Mouse (Mus musculus) forelimb bud, embryonic 11.5 days (tissue): ENCODE measurements around the gene Cxcl16.
"Not testable (repeated sequence)": the region's sequence is repeated elsewhere in the genome, so short reads cannot be mapped to it uniquely, and the experiment has no call there.

ENCODE experiments used
- DNase-seq: peaks from one replicate; pipeline ENCODE4 v3.0.0-alpha.2; 2012; ENCODE audit warnings: low read depth, low spot score

Gene Cxcl16

DNA sequence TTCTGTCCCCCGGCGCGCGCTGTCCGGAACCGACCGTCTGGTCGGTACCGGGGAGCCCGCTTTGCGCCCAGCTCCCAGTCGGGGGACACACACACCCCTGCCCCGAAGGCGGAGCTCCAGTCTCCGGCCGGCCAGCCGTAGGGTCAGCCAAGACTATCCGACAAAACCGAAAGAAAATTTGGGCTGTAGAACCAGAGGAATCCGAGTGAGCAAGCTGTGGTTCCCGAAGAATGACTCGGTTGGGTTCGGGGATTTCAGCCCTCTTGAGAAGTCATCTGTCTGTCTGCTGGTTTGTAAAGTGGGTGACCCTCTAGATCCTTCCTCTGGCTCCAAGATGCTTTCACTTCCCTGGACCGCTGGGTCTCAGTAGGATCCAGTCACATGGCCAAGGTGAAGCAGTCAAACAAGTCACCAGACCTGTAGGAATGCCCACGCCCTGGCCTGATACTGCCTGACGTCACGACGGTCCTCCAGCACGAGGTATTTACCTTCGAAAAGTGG, at the start of gene Cxcl16:
TSS of gene Cxcl16 (minus strand) at position 384 of the 501 bp plus-strand sequence.
- no peak for DNase-seq

- DNase-seq = no peak
Observed at GRCm38 (mm10) chr11:70506962-70507515, 47.3 kb upstream of the Cxcl16 start.

- DNase-seq = peak; percentile 61
Observed at GRCm38 (mm10) chr11:70506385-70506784, 46.6 kb upstream of the Cxcl16 start.

DNA sequence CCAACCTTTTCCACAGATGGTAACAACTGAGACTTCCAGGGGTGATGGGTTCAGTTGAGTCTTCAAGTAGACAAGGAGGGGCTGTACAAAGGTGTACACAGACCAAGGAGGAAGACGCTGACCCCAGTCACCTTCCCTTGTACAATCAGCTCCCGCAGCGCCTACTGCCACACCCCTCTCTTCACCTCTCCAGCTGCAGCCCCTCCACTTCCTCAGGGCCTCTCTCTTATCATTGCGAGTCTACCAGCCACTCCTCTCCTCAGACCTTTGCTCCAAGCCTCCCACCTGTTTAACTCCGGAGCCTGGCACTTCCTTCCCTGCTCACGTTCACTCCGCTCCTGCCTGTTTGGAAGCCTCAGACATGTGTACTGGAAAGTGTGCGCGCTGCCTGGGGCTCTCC, 45.2 kb upstream of the Cxcl16 start, which contains the start of gene Tm4sf5:
TSS of gene Tm4sf5 (plus strand) at position 275 of the 400 bp plus-strand sequence.
- no peak for DNase-seq

- no peak for DNase-seq
Observed at GRCm38 (mm10) chr11:70502018-70502417, 42.2 kb upstream of the Cxcl16 start.

DNA sequence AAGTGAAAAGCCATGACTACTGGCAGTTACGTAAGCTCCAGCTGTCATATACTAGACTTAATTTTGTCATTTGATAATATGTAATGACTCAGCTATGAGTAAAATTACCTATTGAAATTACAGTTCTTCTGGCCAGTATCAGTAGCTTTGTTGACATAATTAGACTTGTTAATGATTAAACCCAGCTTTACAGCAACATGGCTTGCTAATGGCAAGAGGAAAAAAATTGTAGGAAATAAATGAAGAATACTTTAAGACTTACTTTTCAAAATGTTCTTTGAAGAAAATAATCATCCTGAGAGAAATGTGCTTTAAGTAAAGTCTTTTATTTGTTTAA, 40.7 kb upstream of the Cxcl16 start:
- no peak for DNase-seq

DNA sequence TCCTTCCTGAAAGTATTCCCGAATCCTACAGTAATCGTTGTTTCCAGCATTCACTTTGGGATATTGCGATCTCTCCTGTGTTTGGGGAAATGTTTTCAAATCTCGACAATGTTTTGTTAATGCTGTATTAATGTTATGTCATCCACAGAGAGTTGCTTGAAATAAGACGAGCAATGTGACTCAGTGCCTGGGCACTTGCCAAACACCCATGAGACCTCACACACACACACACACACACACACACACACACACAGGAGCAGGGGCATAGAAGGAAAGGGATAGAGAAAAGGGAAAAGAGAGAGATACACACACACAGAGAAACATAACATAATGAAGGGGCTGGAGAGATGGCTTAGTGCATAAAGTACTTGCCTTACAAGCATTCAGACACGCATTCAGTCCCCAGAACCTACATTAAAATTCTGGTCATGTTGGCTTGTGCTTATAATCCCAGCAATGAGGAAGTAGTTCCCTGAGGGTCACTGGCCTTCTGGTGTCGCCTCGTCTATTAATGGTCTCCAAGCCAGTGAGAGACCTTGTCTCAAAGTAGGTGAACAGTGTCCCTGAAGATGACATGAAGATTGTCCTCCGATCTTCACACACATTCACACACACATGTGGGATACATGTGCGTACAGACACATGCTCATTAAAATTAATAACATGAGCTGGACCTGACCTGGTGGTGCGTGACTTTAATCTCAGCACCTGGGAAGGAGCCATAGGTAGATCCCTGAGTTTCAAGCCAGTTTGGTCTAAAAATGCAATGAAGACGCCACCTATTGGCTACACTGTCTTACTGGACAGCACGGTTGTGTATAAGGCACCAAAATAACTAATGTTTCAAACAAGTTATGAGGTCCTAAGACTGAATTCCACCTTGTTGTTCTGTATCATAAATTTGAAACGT, 40.0 kb upstream of the Cxcl16 start:
- DNase-seq = no peak

DNA sequence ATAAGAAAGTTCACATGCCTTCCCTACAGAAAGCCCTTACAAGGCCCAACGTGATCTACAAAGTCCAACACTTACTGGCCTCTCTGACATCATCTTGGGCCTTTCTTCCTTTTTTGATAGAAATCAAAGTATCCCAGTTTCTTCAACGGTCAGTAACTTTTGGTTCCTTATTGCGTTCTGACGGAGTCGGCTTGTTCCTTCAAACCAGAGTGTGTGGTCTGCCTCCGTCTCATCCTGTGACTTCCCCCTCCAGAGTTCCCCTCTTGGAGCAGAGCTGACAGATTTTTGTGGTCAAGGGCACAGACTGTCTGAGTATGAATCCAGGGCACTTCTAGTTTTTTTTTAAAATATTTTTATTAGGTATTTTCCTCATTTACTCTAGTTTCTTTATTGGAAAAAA, 29.9 kb upstream of the Cxcl16 start:
- DNase-seq = no peak

- DNase-seq = no peak
Observed at GRCm38 (mm10) chr11:70489138-70489537, 29.4 kb upstream of the Cxcl16 start.

GRCm38 (mm10) chr11:70487816-70488215, 28.0 kb upstream of the Cxcl16 start:
- DNase-seq = no peak

- DNase-seq = no peak
Observed at GRCm38 (mm10) chr11:70485498-70485897, 25.7 kb upstream of the Cxcl16 start.

DNA sequence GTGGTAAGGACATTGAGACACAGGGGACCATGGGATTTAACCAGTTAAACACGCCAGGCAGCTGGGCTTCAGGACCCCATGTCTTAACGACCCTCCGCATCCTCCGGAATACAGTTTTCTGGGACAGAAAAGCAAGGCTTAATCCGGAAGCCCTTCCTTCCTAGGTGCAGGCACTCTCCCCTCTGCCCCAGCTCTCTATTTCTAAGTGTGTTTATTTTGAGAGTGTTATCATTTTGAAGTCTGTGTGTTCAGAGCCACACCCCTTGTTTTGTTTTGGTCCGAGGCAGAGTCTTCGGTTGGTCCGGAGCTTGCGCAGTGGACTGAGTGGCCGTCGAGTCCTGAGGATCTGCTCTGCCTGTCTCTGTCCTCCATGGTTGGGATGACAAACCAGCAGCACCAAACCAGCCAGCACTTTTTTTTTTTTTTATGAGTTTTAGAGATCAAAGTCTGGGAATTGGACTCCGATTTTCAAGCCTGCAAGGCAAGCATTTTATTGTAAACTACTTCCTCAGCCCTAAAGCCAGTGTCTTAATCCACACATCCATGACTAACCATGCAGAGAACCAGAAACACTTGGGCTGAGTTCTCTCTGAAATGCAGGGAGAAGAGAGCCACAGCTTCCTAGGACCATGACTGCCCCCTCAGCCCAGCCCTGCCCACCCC, 15.2 kb upstream of the Cxcl16 start:
- no peak for DNase-seq

DNA sequence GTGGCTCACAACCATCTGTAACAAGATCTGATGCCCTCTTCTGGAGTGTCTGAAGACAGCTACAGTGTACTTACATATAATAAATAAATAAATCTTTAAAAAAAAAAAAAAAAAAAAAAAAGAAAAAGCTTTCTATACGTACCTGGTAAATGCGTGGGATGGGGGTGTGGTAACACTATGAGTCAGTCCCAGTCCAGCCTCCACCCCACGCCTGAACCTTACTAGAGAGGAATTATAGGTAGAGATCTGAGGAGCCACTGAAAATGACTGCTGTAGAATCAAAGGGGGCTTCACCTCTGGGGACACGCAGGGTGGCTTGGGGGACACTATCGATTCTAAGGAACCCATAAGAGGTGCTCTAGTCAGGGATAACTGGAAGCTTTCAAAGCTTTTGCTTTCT, 13.5 kb upstream of the Cxcl16 start:
- DNase-seq = not testable (repeated sequence)

- no peak for DNase-seq
Observed at GRCm38 (mm10) chr11:70472716-70473115, 12.9 kb upstream of the Cxcl16 start.

DNA sequence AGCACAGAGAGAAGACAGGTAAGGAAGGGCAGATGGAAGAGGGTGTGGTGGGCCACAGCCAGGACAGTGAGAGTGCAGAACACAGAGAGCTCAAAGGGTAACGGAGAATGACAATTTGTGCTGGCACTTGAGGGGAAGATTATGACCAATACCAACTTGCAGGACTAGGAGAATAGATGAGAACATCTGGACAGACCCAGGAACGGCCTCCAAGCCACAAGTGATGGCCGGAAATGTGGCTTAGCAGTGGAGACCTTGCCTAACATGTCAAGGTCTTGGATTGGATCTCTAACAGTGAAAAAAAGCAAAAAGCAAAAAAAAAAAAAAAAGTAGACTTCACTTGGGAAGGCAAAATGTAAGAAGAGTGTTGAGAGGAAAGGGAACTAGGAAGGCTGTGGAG, 10.0 kb upstream of the Cxcl16 start:
- no peak for DNase-seq

DNA sequence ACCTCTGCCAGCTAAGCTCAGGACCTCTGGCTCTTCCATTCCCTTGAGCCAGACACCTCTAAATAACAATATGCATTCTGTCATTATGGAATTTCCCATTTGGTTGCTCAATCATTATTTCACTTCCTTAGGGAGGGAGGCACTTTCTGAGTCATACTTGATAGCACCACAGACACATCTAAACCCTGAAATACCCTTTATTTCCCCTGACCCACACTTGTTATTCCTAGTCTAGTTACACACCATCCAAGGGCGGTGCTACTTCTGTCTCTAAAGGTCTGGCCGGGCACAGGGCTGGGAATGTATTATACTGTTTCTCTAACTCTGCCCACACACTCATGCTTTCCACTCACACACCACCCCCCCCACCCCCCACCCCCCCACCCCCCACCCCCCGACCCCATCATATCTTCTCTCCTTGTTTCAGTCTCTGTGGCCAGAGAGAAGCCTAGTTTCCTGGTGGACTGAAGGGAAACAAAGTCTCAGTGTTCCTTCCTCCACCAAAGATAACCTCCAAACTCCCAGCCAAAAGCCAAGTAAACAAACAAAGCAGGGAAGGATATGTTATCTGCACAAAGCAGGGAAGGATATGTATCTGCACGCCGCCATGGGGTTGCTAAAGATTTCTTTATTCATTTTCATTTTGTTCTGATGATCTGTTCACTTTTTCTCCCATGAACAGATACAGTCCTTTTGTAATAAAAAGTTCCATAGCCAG, 8.3 kb upstream of the Cxcl16 start:
- no peak for DNase-seq

- DNase-seq = no peak
Observed at GRCm38 (mm10) chr11:70465824-70466223, 6.0 kb upstream of the Cxcl16 start.

- no peak for DNase-seq
Observed at GRCm38 (mm10) chr11:70465211-70465610, 5.4 kb upstream of the Cxcl16 start.

DNA sequence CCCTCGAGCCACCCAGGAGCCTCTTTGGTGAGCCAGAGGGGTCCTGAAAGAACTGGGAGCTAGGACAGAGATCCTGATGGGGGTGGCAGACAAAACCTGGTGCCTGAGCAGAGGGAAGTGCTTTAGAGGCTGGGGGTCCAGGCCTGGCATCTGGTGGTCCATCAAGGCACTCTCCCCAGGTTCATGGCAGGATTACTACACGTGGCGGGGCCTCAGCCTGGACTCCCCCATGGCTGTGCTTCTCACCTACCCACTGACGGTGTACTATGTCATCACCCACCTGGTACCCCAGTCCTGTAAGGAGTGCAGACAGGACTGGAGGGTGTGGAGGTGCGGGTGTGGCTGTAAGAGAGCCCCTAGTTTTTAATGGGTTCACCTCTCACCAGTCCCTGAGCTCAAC, 4.2 kb upstream of the Cxcl16 start:
- DNase-seq = no peak

GRCm38 (mm10) chr11:70458688-70459600, 840 bp downstream of the Cxcl16 start, which contains the start of gene Zmynd15:
Gene Zmynd15 (plus strand): TSS chr11:70459433.
- DNase-seq = no peak
